Mouse (Mus musculus) R1 (cell line): Measurements from ENCODE around the gene Sdha.
A peak's percentile ranks its signal among the peaks of the same experiment; 100 is the strongest.

ENCODE experiments used
- DNase-seq: peaks from one replicate; pipeline ENCODE4 v3.0.0-alpha.2; 2018; ENCODE audit warnings: low read depth, low spot score

The Sdha gene

GRCm38 (mm10) chr13:74349566-74350434 is at the start of gene Sdha, which contains the start of gene Ccdc127:
Gene Sdha (minus strand): TSS chr13:74350280.
Gene Ccdc127 (plus strand): TSS chr13:74350309.
- peak; percentile 97 for DNase-seq

GRCm38 (mm10) chr13:74399298-74399839 is 49.3 kb upstream of the Sdha start, which contains the start of gene Ftl1-ps1:
Gene Ftl1-ps1 (plus strand): TSS chr13:74399694.
- peak; percentile 100 for DNase-seq

GRCm38 (mm10) chr13:74391156-74391555 is 41.1 kb upstream of the Sdha start:
- DNase-seq, result no peak

- peak; percentile 85 for DNase-seq
Measured at GRCm38 (mm10) chr13:74390371-74390990, 40.4 kb upstream of the Sdha start, which contains the start of gene Zfp72. Gene Zfp72 (minus strand): TSS chr13:74390836.

- no peak for DNase-seq
Measured at GRCm38 (mm10) chr13:74389730-74390129, 39.6 kb upstream of the Sdha start.

- DNase-seq, result no peak
Measured at GRCm38 (mm10) chr13:74382289-74382688, 32.2 kb upstream of the Sdha start.

GRCm38 (mm10) chr13:74381533-74382276 is 31.6 kb upstream of the Sdha start:
- DNase-seq, result no peak

- no peak for DNase-seq
Measured at GRCm38 (mm10) chr13:74363859-74364235, 13.8 kb upstream of the Sdha start, which contains the start of gene Lrrc14b. Gene Lrrc14b (minus strand): TSS chr13:74364005.

- DNase-seq, result no peak
Measured at GRCm38 (mm10) chr13:74363176-74363858, 13.2 kb upstream of the Sdha start.

- DNase-seq, result no peak
Measured at GRCm38 (mm10) chr13:74362218-74362617, 12.1 kb upstream of the Sdha start.

- DNase-seq, result peak; percentile 13
Measured at GRCm38 (mm10) chr13:74356491-74356890, 6.4 kb upstream of the Sdha start.

DNA sequence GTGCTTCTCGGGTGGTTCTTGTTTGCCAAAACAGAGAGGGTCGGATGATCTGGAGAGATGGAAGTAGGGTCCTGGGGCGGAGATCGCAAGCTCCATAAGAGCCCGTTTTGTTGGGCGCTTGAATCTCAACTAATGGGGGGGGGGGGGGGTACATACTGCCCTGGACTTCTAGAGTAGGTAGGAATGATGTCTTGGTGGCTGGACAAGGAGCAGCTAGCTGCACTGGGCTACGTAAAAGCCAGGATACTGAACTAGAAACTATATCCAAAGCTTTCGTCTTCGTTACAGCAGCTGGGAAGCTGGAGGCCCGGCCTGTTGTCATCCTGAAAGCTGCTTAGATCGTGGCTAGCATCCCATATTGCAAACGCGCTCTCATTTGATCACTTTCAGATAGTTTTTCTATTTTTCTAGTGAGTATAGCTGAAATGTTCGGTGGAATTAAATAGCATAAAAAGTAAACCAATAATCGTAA is 391 bp upstream of the Sdha start:
- DNase-seq, result no peak

DNA sequence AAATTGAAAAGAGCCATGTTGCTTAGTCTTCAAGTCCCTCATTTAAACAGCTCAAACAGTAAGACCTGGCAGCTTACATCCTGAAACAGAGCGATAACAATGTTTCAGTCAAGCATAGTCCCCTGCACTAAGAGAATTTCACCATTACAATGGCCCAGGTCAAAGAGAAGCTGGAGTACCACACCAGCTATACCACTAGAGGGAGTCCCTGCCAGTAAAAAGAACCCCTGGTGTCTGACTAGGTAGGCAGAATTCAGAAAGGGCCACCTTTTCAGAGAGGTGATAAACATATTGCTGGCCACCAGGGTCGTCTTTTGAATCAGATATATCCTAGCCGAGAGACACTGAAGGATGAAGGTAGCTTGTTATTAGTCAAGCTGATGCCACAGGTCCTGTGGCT is 9.0 kb downstream of the Sdha start:
- peak; percentile 84 for DNase-seq

GRCm38 (mm10) chr13:74329321-74329720 is 20.8 kb downstream of the Sdha start:
- DNase-seq, result no peak

DNA sequence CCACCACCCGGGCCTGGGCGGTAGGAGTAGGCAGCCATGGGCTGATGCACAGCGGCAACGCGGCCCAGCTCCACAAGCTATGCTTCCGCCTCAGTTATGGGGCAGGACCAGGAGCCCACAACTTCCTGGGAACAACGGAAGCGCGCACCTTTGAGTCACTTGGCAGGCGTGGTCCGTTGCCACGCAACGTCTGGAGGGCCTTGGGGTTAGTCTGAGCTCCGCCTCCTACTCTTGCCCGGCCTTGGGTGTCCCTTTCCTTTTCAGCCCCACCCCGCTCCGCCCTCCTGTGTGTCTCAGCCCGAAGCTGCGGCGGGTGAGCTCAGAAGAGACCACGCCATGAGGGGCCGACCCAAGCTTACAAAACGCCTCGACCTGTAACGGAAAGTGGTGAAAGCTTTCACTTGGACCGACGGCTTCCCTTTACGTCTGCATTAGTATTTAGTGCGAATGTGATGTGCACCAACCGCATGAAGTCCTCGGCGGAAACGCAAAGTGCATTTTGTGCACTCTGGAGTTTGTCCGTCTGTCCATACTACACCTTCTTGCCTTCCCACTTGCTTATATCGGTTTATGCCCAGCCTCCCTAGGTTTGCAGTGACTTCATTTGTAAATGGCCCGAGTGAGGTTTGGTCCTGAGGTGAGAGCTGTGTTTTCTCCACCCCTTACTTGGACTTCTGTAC is 32.8 kb downstream of the Sdha start, which contains the start of gene Pdcd6:
Gene Pdcd6, minus strand, starts transcription at position 411 of the 680 bp plus-strand sequence.
- DNase-seq, result peak; percentile 99

- no peak for DNase-seq
Measured at GRCm38 (mm10) chr13:74316789-74317169, 33.3 kb downstream of the Sdha start.

DNA sequence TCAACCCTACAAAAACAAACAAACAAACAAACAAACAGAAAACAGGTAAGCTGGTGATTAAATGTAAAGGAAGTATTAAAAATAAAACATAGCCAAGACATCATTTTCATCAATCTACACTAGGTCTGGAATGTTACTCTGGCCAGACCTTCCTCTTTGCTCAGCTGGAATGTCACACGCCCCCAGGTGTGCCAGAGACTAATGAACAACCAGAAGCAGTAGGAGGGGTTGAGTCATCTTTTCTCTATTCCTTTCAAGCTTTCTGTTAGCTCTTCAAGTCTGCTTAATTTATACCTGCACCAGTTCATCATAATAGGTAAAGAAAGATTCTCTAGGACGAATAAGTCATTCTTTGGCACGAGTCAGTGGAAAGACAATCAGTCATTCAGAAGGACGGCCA is 33.7 kb downstream of the Sdha start:
- DNase-seq, result peak; percentile 61

GRCm38 (mm10) chr13:74314616-74315015 is 35.5 kb downstream of the Sdha start:
- DNase-seq, result no peak

DNA sequence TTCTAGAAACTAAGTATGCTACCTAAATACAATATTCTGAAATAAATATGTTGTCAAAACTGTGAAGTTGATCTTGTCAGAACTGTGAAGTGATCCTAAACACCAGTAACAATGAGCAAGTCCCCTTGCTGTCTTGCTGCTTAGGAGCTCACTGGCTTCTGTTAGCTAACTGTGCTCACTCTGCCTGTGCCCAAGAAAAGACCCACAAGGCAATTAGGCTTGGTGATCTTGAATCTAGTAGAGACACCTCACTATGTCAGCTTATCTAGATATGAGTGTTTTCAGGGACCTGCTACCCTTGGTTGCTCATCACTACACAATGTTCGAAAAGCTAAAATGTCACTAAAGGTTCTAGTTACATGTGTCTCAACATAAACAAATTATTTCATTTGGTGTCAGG is 44.3 kb downstream of the Sdha start:
- no peak for DNase-seq

GRCm38 (mm10) chr13:74305380-74305779 is 44.7 kb downstream of the Sdha start:
- DNase-seq, result no peak
